Mouse (Mus musculus): ENCODE data around the gene Tstd2.

- no peak for TF ChIP-seq POLR2A (IDR thresholded peaks at IDR 0.05; ENCODE audit: borderline replicate concordance, extremely low read depth, low read depth, low read length)
- TF ChIP-seq CTCF (IDR thresholded peaks at IDR 0.05; ENCODE audit: insufficient read depth, low read length): no peak
Observed at GRCm38 (mm10) chr4:46117536-46117935, 21.0 kb downstream of the Tstd2 start.
